Mouse (Mus musculus) c-Kit-negative CD71-positive TER-119-positive erythroid progenitor cells, embryonic 14.5 days (primary cell): ENCODE data around the gene Lcp1.
"Not testable (repeated sequence)": the region's sequence is repeated elsewhere in the genome, so short reads cannot be mapped to it uniquely, and the experiment has no call there.

Experiments
- DNase-seq: peaks from one replicate; pipeline ENCODE4 v3.0.0-alpha.2; 2013; ENCODE audit warnings: low read depth, low spot score

Gene Lcp1

DNA sequence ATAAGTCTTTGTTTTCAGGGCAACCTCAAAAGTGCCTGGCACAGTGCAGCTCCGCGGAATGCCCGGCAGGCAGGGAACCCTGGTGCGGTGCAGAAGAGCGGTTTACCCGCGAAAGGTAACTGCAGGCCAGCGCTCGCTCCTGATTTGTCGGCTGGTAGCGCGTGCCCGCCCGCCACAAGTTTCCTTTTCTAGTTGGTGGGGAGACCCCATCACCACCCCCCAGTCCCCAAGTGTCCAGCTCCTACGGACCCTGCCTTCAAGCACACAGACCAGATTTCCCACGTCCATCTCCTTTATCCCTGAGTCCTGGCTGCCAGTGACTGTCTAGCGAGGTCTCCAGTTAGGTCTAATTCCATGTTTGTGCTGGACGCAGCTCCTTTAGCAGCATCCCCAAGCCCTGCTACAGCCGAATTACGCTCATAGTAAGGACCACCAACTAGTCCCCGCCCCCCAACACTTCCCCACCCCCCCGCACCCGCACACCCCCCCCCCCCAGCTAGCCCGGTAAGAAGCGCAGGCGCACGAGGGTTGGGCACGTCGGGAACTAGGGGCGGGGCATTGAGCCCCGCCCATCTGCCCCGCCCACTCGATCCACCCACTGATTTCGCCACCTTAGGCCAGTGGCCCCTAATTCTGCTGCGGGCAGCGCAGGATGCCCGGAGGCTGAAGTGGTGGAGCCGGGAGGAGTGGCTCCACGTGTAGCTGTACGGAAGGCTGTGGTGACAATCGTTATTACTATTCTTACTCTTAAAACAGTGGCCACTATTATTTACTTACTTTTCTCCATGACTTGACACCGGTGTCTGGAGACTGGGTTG, at the start of gene Lcp1, which contains the start of gene Lrrc63:
Gene Lcp1, plus strand, starts transcription at position 601 of the 818 bp plus-strand sequence.
Gene Lrrc63, minus strand, starts transcription at position 381 of the 818 bp plus-strand sequence.
- DNase-seq = peak; percentile 59

DNA sequence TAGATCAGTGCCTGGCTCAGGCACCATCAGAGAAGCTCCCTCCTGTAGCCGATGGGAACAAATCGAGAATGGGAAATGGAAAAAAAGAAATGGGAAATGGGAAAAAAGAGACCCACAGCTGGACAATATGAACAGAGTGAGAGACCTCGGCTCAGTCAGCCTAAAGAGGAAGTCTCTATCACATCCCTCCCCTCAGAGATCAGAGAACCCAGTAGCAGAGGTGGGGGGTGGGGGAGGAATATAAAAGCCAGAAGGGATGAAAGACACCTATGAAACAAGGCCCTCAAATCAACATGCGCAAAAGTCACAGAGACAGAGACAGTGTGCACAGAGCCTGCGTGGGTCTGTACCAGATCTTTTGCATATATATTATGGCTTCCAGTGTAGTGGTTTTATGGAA, 27.9 kb upstream of the Lcp1 start:
- no peak for DNase-seq

DNA sequence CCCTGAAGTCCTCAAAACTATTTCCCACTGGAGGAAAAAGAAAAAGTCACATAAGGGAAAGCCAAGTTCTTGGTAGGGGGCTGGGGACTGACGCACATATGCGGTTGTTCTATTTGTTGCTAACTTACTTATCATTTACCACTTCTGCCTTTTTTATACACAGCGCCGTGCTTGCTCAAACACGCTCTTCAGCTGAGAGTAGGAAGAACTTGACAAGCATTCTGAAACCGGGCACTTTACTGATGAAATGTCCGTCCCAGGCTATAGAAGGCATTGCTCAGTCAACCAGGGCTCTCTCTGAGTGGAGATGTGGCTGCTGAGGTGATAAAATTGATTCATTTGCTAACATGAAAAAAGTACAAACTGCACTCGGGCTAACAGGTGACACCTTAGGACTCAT, 9.2 kb upstream of the Lcp1 start:
- no peak for DNase-seq

DNA sequence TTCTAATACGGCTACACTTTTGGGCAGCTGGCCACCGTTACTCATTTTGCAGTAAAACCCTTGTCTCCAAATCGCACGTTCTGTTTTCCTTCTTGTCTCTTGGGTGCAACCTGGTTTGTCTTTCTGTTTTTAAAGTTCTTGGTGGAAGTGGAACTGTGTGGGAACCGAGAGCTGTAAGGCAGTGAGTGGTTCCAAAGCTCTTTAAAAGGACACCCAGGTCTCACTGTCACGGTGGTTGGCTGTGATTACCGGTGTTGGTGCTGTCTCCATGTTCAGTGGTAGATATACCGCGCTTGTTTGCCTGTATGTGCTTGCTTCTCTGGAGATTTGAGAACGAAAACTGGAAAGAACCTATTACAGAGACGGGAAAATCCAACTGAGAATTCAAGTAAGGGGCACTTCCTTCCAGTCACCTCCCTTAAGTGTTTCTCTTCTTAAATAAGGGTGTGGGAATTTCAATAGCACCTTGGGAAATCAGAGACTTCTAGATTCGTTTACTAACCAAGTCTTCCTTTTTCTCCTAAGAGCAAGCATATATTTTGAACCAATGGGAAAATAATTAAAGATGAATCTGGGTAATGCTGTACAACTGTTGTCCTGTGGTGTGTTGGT, 529 bp downstream of the Lcp1 start:
- DNase-seq = no peak

DNA sequence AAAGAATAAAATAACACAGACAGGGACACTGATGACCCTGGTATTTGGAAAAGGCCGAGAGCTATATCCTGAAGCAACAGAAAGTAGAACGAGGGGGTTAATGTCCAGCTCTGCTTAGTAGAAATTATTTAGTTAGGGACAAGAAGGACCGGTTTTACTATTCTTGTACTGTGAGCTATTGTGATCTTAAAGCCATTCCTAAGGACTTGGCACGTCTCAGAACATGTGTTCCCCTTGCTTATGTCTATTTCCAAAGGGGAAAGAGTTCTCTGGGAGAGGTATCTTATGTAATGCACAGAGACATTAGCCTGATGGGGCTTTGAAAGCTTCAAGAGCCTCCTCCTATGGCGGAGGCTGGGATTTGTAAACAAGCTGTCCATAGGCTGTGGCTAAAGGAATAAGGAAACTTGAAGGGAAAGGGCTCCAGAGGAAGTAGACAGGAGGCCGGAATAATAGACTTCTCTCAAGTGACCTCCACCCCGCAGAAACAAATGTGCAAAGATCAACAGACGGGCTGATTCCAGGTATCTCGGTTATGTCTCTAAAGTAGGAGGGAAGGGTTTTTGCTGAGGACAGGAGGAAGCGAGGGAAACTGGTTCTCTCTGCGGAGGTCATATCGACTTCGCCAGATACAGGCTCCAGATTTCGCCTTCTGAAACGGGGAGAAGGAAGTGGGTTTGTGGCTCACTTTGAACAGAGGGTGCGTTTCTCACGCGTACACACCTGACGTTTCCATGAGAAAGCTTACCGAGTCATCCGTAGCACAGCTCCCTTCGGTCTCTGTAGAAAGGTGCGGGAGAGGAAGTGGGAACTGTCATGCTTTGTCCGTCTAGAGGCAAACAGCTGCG, 5.4 kb downstream of the Lcp1 start:
- no peak for DNase-seq

DNA sequence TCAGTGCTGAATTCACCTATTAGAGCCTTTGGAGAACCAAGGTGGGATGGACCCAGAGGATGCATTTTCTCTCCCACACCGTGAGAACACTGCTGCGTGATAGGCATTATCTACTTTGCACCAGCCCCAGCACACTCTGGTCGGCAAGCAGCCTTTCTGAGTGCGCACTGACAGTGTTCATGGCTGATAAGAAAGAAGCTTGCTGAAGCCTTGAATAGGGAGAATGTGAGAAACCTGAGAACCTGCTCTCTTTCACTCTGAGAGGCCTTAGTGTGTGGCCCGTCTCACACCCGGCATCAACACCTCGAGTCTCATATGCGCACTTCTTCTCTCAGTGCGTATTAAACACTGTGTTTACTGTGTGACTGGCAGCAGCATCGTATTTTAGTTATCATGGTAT, 7.6 kb downstream of the Lcp1 start:
- DNase-seq = peak; percentile 74

DNA sequence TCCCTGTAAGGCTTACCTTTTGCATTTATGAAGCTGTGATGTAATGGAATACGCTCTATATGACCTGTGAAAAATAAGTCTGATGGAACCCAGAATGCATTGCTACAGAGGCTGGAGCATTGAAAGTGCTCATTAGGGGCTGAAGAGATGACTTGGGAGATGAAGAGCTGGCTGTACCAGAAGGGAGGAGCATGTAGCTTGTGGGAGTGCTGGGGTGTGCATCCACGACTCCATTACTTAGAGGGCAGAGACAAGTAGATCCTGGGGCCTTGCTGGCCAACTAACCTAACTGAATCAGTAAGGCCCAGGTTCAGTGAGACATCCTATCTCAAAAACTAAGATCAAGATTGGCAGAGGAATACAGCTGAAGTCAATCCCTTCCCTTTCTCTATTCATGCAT, 8.3 kb downstream of the Lcp1 start:
- DNase-seq = peak; percentile 22

DNA sequence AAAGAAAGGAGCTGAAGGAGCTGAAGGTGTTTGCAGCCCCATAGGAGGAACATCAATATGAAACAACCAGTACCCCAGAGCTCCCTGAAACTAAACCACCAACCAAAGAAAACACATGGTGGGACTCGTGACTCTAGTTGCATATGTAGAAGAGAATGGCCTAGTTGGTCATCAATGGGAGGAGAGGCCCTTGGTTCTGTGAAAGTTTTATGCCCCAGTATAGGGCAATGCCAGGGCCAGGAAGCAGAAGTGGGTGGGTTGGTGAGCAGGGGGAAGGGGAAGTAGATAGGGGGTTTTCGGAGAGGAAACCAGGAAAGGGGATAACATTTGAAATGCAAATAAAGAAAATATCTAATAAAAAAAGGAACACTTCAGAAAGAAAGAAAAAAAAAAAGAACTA, 16.8 kb downstream of the Lcp1 start:
- DNase-seq = not testable (repeated sequence)

DNA sequence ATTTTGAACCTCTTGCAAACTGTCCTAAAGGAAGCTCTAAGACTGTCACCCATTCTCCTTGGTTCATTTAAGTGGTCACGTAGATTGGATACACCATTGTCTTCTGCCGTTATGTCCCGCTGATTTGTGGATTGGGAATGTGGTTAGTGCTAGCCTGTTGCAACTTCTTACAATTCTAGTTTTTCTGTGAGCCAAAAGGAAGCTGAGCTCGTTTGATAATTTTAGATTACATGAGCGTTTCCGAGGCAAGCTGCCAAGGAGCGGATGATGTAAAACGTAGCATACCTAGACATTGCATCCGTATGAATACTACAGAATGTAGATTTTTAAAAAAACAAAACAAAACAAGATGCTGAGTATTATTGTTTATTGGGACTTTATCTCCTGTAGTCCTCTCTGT, 17.3 kb downstream of the Lcp1 start:
- no peak for DNase-seq

DNA sequence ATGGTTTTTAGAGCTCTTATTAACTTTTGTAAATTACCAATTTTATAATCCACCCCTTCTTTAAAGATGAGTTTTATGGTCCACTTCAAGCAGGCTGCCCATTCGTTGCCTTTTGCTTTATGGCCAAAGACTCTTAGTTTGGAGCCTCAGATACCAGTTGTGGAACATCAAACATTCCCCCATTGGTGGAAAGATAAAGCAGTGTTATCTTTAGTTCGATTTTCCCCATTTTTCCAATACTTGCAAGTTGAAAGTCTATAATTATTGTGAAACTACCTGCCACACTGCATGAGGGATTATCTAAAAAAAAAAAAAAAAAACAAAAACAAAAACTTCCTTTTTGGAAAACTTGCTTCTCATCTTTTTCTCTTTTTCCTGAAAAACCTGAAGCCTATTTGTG, 19.8 kb downstream of the Lcp1 start:
- no peak for DNase-seq

DNA sequence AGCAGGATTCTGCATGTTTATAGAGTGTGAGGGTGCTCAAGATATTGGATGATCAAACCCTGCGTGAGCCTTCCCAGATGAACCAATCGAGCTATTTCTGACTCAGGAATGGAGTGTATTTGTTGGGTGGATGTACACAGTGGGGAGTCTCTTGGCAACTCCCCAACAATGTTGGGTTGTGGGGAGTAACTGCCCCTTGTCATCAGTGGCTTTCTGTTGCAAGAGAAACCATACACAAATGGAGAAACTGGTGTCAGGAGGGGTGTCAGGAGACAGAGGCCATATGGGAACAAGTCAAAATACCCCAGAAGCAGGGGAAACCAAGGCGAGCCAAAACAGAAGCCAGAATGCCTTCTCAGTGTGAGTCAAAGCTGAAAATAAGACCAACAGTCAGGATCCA, 20.2 kb downstream of the Lcp1 start:
- no peak for DNase-seq

DNA sequence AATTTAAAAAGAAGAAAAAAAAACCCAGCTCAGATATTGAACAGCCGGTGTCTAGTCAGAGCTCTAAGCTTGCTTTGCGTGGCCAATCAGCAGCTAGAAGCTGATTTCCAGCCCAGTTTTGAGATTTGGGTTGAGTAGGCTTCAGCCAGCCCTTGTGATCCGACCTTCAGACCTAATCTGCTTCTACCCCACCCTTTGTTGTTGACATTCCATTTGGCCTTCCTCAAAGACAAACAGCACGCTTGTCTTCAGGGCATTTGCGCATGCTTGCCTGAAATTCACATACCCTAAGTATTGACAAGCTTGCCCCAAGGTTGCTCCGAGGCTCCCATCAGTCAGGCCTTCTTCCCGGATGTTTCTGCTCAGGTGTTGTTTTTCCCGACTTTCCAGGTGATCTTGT, 23.6 kb downstream of the Lcp1 start:
- DNase-seq = no peak

DNA sequence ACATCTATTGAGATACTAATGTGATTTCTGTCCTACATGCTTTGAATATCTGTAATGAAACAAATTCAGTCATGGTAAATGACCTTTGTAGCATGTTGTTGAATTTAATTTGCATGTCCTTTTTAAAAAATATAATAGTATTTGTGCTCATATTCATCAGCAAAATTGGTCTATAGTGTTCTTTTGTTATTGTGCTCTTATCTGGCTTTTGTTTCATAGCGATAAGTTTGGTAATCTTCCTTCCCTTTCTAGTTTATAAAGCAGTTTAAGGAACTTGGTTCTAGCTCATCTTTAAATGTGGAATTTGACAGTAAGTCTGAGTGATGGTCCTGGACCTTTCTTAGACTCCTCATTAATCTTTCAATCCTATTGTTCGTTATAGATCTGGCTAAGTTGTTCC, 28.5 kb downstream of the Lcp1 start:
- DNase-seq = no peak

DNA sequence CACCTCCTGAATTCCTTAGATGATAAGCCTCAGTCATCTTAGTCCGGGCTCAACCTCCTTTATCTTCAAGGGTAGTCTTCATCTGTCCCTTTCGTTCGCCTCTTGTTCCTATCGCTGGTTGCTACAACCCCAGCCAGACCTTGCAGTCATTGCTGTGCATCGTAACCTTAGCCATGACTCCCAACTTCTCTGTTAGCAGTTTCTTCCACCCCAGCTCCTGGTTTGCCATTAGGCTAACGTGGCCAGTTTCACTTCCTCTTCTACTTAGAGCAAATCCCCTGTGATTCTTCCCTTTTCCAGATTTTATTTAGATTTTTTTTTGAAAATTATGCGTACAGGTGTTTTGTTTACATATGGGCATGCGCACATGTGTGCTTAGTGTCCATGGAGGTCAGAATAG, 33.0 kb downstream of the Lcp1 start:
- DNase-seq = no peak

DNA sequence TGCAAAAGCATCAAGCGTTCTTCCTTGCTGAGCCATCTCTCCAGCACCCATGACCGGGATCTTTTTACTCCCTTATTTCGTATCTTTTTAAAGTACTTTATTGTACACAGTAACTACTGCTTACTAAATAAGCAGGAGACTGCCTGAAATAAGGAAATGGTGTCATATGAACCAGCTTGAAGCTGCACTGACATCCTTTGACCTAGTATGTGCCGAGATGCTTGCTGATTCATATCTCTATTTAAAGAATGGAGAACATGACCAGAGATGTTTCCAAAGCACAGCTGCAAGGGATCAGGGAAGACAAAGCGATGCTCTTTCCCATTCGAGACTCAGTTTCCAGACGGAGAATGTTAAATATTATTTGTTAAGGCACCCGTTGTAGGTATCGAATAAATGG, 33.4 kb downstream of the Lcp1 start:
- DNase-seq = no peak

DNA sequence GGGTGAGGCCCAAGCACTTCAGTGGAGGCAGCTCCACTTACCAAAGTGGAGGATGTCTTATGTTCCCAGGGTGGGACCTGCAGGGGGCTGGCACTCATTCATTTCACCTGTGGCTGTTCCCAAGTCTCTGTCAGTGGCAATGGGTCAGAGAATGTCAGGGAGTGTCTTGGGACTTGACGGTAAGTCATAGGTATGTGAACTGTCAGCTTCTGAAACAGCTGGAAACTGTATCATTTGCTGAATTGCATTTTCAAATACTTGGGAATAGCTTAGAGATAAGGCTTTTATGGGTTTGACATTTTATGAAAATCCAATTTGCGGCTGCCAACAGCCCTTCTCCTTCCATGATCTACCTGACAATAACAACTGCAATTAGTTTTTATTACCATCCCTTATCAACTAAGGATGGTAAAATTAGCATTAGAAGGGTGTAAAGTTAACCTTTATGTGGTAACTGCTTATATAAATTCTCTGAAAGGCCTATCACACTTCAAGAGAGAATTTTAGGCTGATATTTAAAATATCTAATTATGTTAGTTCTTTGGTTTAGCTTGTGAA, 34.8 kb downstream of the Lcp1 start:
- no peak for DNase-seq

DNA sequence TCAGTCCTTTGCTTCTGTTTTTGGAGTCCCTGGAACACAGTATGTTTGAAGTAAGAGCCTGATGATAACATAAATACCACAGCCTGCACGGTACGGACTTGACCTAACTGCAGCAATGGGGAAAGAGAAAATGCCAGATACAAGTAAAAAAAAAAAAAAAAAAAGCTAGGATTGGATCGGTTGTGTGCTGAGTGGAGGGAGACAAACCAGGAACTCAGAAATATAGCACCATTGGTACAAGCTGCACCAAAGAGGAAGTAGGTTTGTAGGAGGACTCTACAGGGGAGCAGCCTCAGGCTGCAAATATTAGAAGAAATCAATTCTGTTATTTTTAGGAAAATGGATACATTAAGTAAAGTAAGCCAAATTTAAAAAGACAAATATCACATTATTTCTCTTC, 37.6 kb downstream of the Lcp1 start:
- no peak for DNase-seq

DNA sequence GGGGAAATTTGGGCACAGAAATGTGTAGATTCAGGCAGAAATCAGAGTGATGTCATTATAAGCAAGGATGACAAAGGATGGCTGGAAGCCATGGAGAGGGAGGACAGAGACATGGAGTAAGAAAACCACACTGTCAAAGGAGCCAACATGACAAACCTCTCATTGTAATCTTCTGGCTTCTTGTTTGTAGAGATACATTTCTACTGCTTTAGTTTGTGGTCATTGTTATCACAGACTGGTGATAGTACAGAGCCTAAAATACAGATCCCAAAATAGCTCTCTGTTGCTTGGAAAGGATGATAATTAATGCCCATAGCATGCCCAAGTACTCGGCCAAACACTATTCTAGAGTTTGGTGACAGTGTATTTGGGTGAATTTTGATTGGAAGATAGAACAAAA, 39.6 kb downstream of the Lcp1 start:
- DNase-seq = no peak

DNA sequence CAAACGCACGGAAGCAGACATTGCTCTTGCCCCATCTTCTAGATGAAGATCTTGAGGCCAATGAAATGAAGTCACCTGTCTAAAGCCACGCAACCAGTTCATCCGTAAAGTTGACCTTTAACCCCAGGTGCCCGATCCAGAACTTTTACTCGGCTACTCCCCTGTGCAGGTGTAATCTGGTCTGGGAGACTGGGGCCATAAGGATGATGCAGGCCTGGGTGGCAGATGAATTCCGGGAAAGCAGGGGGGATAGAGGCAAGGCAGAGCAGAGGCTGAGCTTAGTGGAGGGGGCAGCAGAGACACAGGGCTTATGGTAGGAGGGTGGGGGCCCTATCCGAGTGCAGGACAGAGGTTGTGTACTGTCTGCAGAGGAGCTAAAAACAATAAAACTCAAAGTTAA, 43.4 kb downstream of the Lcp1 start:
- no peak for DNase-seq

DNA sequence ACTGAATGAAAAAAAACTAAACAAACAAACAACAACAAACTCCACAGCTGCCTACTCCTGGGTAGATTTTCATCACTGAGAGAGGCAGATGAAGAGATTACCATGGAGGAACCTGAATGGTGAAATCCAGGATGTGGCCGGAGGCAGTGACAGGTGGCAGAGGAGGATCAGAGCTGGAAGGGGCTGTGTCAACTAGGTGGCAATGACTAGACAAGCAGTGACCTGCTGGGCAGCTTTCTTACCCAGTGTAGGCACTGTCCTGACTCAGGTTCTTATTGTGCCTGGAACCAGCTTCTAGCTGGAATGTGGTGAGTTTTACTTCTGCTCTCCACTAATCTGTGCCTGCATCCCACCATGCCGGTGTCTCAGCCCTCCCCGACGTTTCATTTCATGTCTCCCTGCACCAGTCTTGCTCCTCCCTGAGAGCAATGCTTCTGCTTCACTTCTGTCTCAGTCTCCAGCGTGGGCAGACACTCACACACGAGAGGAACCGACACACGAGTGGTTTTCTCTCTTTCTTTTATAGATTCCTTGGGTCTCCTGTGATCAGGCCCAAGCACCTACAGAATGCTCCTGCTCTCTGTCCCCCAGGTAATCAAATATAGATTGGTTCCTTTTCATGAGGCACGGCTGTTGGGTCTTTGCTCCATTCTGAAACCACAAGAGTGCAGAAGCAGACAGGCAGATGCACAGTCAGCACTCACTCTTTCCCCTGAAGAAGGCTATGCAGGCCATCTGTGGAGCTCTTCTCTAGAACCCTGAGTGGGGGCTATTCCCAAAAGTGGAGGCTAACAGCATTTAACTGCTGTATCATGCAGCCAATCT, 44.0 kb downstream of the Lcp1 start:
- DNase-seq = no peak

DNA sequence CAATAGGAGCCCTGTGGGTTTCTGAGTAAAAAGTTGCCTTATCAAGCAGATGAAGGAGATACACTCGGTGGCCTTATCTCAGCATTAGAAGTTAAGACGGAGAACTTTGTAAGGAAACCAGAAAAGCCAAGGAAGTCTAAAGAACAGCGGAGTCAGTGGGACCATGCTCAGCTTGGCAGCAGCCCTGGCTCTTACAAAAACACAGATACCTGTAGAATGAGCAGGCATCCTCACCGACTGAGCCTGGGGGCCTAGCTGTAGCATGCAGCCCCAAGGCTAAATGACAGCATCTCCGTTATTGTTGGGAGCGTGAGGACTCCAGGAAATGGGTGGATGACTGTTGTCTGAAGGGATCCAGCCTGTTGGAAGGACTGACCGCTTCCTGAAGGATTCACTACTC, 44.9 kb downstream of the Lcp1 start:
- no peak for DNase-seq
